Mouse (Mus musculus) kidney, embryonic 16.5 days (tissue): Measurements from ENCODE around the gene Fam43a. TPM values are rescaled to one million over a fixed set of nuclear protein-coding genes. Genes with fewer than 3 reads are reported as not detected.

Experiments used
- ATAC-seq: fragments of 200-750 bp; cut with Nextera tagmentation; 2 replicates; pipeline ENCODE4 v1.8.0; 2017; ENCODE audit warnings: moderate TSS enrichment; ENCODE audit not compliant: low FRiP score, low TSS enrichment
- H3K27ac ChIP-seq: fragments of 300-500 bp; sonication (generic); 2 replicates; pipeline ENCODE4 v1.5.1; 2014; ENCODE audit warnings: low read length
- H3K27me3 ChIP-seq: fragments of 300-500 bp; sonication (generic); 2 replicates; pipeline ENCODE4 v1.6.1; 2014; ENCODE audit warnings: low read length, control low read depth, mixed read lengths; ENCODE audit not compliant: insufficient read depth
- H3K36me3 ChIP-seq: fragments of 300-500 bp; sonication (generic); 2 replicates; pipeline ENCODE4 v1.6.1; 2014; ENCODE audit warnings: low read length, control low read depth, mixed read lengths; ENCODE audit not compliant: insufficient read depth
- H3K4me1 ChIP-seq: fragments of 300-500 bp; sonication (generic); 2 replicates; pipeline ENCODE4 v1.6.1; 2014; ENCODE audit warnings: low read length, control low read depth, mixed read lengths; ENCODE audit not compliant: insufficient read depth
- H3K4me2 ChIP-seq: fragments of 300-500 bp; sonication (generic); replicated peaks from 2 replicates; pipeline ENCODE4 v1.6.1; 2014; ENCODE audit warnings: low read depth, low read length
- H3K4me3 ChIP-seq: fragments of 300-500 bp; sonication (generic); 2 replicates; pipeline ENCODE4 v1.5.1; 2014; ENCODE audit warnings: mild to moderate bottlenecking, low read length
- H3K9ac ChIP-seq: fragments of 300-500 bp; sonication (generic); replicated peaks from 2 replicates; pipeline ENCODE4 v1.6.1; 2014; ENCODE audit warnings: low read length
- H3K9me3 ChIP-seq: fragments of 300-500 bp; sonication (generic); 2 replicates; pipeline ENCODE4 v1.6.1; 2016; ENCODE audit warnings: low read length, control low read depth
- whole genome bisulfite sequencing: fragments of 180-500 bp; shearing (Covaris S2); extraction: QIAGEN DNeasy Blood & Tissue Kit; methylation state at CpG from one replicate; pipeline ENCODE4 v1.1.7; 2014; 5-methylcytosine and 5-hydroxymethylcytosine counted together
- polyA plus RNA-seq: library from polyadenylated mRNA; unstranded; fragments of >200 nt; fragmentation: Nextera tagmentation; extraction: Ambion mirVana; gene quantifications from 2 replicates; pipeline ENCODE4 v1.2.1, GENCODE M21; 2015

The Fam43a gene
- polyA plus RNA-seq, 1 experiment from 2014 or later, result 26.0 TPM

DNA sequence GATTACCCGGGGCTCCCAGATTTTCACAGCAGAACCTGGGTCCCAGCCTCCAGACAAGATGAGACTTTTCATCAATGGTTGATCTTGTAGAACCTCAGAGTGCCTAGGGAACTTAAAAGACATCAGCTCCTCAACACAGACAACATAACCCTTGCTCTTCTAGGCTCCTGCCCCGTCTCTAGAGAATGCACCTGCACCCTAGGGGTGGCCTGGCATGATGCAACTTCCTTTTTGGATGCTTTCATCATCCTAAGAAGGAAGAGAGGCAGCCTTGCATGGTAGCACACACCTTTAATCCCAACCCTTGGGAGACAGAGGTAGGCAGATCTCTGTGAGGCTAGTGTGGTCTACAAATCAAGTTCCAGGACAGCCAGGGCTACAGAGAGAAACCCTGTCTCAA is 25.1 kb downstream of the Fam43a start:
- H3K9ac ChIP-seq, result no peak overlapping the region
- no peaks in the 10 kb centered on the region for H3K4me1 ChIP-seq
- no peaks in the 10 kb centered on the region for H3K9me3 ChIP-seq
- no peak for ATAC-seq
- 77% methylated on average over 2 of the region's 2 CpGs for WGBS
- H3K27ac ChIP-seq, result no peak overlapping the region
- no peak overlapping the region for H3K4me3 ChIP-seq
- no peaks in the 10 kb centered on the region for H3K36me3 ChIP-seq
- H3K4me2 ChIP-seq, result no peak overlapping the region
- no peaks in the 10 kb centered on the region for H3K27me3 ChIP-seq

DNA sequence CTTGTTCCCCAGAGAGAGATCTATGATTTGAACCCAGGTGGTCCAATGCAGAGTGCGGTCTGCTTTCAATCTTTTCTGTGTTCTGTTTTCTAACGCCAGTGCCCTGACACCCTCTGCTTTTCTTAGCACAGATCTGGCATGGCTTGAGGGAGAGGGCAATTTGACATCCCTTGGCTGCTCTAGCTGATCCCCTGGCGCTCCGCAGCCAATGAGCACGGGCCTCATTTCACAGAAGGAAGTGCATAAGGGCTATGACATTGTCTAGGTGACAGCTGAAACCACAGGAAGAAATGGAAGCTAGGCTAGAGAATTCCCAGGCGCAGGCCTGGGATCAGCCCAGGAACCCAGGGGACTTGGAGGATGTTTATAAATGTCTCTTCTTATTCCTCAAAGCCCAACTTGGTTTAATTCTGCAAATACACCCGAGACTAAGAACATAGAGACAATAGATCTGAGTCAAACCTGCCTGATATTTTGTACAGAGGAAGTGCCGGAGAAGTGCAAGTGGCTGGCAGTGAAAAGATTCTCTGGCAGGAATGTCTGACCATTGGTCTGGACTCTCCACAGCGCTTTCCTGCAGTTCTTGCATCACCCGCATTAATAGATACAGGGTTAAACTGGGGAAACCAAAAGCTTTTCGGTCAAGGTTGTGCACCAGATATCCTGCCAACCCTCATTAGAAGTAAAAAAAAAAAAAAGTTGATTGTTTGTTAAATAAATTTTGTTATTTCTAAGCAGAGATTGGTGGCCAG is 28.2 kb downstream of the Fam43a start:
- no peaks in the 10 kb centered on the region for H3K4me1 ChIP-seq
- no peaks in the 10 kb centered on the region for H3K9me3 ChIP-seq
- H3K4me3 ChIP-seq, result no peak overlapping the region
- no peak for ATAC-seq
- no peak overlapping the region for H3K4me2 ChIP-seq
- H3K27me3 ChIP-seq, result no peaks in the 10 kb centered on the region
- WGBS, result 68% methylated on average over 11 of the region's 11 CpGs
- H3K9ac ChIP-seq, result no peak overlapping the region
- H3K27ac ChIP-seq, result no peak overlapping the region
- H3K36me3 ChIP-seq, result no peaks in the 10 kb centered on the region

DNA sequence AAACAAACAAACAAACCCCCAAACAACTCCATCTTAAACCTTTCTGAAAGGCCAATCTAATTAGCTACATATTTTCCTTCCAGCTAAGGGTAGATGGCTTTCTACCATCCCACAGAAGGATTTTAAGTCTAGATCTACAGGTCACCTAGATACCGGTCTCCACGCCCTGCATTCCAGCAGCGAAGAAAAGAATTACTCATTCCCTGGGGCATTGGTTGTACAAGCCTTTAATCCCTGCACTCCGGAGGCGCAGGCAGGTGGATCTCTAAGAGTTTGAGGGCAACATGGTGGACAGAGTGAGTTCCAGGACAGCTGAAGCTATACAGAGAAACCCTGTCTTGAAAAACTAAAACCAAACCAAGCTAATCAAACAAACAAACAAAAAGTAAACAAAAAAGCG is 28.9 kb downstream of the Fam43a start:
- Histone ChIP-seq H3K27me3 (no peaks in the 10 kb centered on the region), H3K36me3 (no peaks in the 10 kb centered on the region)
- WGBS, result 64% methylated on average over 6 of the region's 6 CpGs

DNA sequence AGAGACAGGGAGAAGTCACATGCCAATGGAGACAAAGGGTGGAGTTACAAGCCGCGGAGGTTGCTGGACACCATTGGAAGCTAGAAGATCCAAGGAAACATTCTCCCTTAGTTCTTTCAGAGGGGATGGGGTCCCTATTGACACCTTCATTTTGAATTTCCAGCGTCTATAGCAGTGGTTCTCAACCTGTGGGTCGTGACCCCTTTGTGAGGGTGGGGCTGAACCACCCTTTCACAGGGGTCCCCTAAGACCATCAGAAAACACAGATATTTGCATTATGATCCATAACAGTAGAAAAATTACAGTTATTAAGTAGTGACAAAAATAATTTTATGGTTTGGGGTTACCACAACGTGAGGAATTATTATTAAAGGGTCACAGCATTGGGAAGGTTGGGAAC is 30.0 kb downstream of the Fam43a start:
- H3K4me3 ChIP-seq, result no peak overlapping the region

More for the DNA sequence above, 28.9 kb downstream of the Fam43a start:
- ATAC-seq, result no peak
- Histone ChIP-seq H3K4me3 (no peak overlapping the region), H3K4me2 (no peak overlapping the region), H3K27ac (no peak overlapping the region), H3K4me1 (no peaks in the 10 kb centered on the region), H3K9me3 (no peaks in the 10 kb centered on the region), H3K9ac (no peak overlapping the region)

DNA sequence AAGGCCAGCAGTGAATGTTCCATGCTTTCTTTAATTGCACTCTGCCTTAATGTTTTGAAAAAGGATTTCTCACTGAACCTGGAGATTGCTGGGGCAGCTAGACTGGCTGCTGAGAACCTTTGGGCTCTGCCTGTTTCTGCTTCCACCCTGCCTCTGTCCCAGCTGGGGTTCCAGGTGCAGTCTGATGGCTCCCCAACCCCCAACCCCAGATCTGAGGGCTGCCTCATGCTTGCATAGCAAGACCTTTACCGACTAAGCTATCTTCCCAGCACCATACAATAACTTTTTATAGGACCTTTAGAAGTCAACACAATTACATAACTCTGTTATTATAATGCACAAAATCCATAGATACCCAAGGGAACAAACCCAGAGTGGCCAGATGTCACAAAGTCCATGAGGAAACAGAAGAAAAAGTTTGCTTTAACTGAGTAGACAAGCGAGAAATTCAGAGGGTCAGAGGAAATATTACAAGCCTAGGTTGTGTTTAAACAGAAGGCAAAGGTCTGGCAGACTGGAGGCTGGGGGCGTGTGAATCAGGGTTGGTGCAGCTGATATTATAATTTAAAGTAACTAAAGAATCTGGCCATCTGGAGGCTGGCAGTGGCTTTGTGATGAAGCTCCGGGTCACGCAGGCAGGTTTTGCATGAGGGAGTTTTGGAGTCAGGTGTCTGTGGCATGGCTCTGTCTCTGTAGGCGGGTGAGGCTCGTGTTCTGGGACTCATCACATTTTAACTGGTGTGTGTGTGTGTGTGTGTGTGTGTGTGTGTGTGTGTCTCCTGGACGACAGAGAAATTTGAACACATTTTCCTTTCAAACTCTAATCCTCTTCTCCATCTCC is 34.6 kb downstream of the Fam43a start:
- H3K9me3 ChIP-seq, result no peaks in the 10 kb centered on the region
- no peaks in the 10 kb centered on the region for H3K4me1 ChIP-seq
- WGBS, result 32% methylated on average over 8 of the region's 8 CpGs
- no peak overlapping the region for H3K9ac ChIP-seq
- peak; percentile 84; the same call in 1 of the 2 replicates for ATAC-seq
- no peak overlapping the region for H3K4me3 ChIP-seq
- no peak overlapping the region for H3K4me2 ChIP-seq
- H3K27ac ChIP-seq, result no peak overlapping the region
- H3K36me3 ChIP-seq, result no peaks in the 10 kb centered on the region
- no peaks in the 10 kb centered on the region for H3K27me3 ChIP-seq

More for the DNA sequence above, 30.0 kb downstream of the Fam43a start:
- H3K4me2 ChIP-seq, result no peak overlapping the region
- 87% methylated on average over 5 of the region's 5 CpGs for WGBS
- H3K27me3 ChIP-seq, result no peaks in the 10 kb centered on the region
- no peaks in the 10 kb centered on the region for H3K4me1 ChIP-seq
- H3K9ac ChIP-seq, result no peak overlapping the region
- H3K36me3 ChIP-seq, result no peaks in the 10 kb centered on the region
- no peak overlapping the region for H3K27ac ChIP-seq
- no peaks in the 10 kb centered on the region for H3K9me3 ChIP-seq
- no peak for ATAC-seq

DNA sequence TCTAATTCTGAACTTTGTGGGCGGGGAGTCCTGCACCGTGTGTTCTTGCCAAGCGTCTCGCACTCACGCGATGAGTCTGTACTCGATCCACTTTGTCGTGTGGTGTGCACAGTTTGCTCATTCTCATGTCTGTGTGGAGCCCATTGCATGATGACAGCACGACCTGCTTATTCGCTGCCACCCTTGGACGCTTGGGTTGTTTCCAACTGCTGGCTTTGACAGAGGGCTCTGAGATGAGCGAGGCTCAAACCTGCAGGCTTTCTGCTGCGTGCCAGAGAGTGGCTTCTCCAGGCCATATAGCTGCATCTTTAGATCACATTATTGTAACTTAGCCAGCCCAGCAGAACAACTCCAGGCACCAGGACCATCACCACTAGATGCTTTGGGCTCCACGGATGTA is 39.1 kb downstream of the Fam43a start:
- no peak overlapping the region for H3K4me2 ChIP-seq
- no peak overlapping the region for H3K27ac ChIP-seq
- no peak overlapping the region for H3K9ac ChIP-seq
- H3K36me3 ChIP-seq, result no peaks in the 10 kb centered on the region
- WGBS, result 91% methylated on average over 14 of the region's 14 CpGs
- H3K9me3 ChIP-seq, result peaks cover 3% of the 10 kb centered on the region
- no peaks in the 10 kb centered on the region for H3K27me3 ChIP-seq
- no peaks in the 10 kb centered on the region for H3K4me1 ChIP-seq
- H3K4me3 ChIP-seq, result no peak overlapping the region
- ATAC-seq, result no peak

DNA sequence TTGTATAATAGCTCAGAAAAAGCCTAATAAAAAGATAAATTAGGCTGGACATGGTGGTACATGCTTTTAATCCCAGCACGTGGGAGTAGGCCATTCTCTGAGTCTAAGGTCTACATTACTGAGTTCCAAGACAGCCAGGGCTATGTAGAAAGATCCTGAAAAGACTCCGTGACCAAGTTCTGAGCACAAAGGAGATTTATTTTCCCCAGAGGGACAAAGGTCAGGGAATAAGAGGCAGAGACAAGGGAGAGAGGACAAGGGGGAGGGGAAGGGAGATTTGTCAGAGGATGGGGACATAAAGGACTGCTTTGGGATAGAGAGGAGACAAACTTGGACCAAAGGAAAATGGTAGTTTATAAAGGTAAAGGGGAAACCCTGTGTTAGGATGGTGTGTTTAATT is 41.1 kb downstream of the Fam43a start:
- H3K36me3 ChIP-seq, result no peaks in the 10 kb centered on the region

DNA sequence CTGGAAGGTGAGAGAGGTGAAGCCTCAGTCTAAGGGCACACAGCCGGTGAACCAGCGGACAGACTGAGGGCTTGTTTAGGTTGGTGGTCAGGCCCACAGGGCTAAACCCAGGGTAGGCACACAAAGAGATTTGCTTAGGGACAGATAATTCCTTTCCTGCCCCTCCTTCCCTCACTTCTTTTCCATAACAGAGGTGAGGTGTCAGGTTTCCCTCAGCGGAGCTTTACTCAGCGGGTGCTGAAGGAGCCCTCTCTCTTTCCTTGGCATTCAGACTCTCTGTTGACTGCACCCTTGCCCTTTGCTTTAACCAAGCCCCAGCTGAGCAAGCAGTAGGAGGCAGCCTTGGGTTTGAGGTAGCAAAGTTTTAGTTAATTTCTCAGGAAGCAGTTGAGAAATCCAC is 41.9 kb downstream of the Fam43a start:
- Histone ChIP-seq H3K9ac (no peak overlapping the region), H3K36me3 (no peaks in the 10 kb centered on the region), H3K27ac (no peak overlapping the region), H3K4me1 (peaks cover 10% of the 10 kb centered on the region), H3K4me3 (no peak overlapping the region), H3K9me3 (peaks cover 3% of the 10 kb centered on the region), H3K27me3 (no peaks in the 10 kb centered on the region), H3K4me2 (no peak overlapping the region)
- 61% methylated on average over 4 of the region's 4 CpGs for WGBS
- ATAC-seq, result no peak

More for the DNA sequence above, 41.1 kb downstream of the Fam43a start:
- H3K9ac ChIP-seq, result no peak overlapping the region
- H3K4me3 ChIP-seq, result no peak overlapping the region
- no peak for ATAC-seq
- H3K4me2 ChIP-seq, result no peak overlapping the region
- peaks cover 2% of the 10 kb centered on the region for H3K4me1 ChIP-seq
- 24% methylated on average over 2 of the region's 2 CpGs for WGBS
- no peak overlapping the region for H3K27ac ChIP-seq
- no peaks in the 10 kb centered on the region for H3K27me3 ChIP-seq
- H3K9me3 ChIP-seq, result peaks cover 3% of the 10 kb centered on the region

DNA sequence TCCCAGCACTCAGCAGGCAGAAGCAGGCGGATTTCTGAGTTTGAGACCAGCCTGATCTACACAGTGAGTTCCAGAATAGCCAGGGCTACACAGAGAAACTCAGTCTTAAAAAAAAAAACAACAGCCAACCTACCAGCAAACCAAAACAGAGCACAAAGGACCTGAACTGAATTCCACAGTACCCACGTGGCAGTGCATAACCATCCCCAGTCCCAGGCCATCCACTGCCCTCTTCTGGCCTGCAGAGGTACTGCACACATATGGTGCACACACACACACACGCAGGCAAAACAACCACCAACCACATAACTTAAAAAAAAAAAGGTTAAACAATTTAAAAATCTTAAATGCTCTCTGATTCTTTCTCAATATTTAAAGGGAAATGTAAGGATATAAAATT is 42.7 kb downstream of the Fam43a start:
- no peak overlapping the region for H3K4me3 ChIP-seq
- H3K4me1 ChIP-seq, result peaks cover 15% of the 10 kb centered on the region
- no peak overlapping the region for H3K9ac ChIP-seq

DNA sequence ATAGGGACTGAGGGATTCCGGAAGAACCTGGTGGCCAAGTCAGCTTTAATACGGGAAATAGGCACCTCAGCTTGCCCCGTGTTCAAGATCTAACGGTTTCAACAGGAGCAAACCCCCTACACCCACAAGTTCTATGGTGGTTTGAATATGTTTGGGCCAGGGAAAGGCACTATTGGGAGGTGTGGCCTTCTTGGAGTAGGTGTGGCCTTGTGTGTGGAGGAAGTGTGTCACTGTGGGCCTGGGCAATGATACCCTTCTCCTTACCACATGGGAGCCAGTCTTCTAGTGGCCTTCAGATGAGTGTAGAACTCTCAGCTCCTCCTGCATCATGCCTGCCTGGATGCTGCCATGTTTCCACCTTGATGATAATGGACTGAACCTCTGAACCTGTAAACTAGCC is 45.5 kb downstream of the Fam43a start:
- H3K27ac ChIP-seq, result no peak overlapping the region
- no peak overlapping the region for H3K4me2 ChIP-seq
- H3K9me3 ChIP-seq, result peaks cover 7% of the 10 kb centered on the region
- ATAC-seq, result no peak
- H3K27me3 ChIP-seq, result no peaks in the 10 kb centered on the region
- H3K9ac ChIP-seq, result no peak overlapping the region
- no peak overlapping the region for H3K4me3 ChIP-seq
- no peaks in the 10 kb centered on the region for H3K36me3 ChIP-seq
- H3K4me1 ChIP-seq, result peaks cover 15% of the 10 kb centered on the region
- WGBS, result 97% methylated on average over 4 of the region's 4 CpGs

More for the DNA sequence above, 42.7 kb downstream of the Fam43a start:
- Histone ChIP-seq H3K4me2 (no peak overlapping the region), H3K9me3 (peaks cover 3% of the 10 kb centered on the region), H3K27ac (no peak overlapping the region), H3K27me3 (no peaks in the 10 kb centered on the region), H3K36me3 (no peaks in the 10 kb centered on the region)
- no peak for ATAC-seq
- WGBS, result 84% methylated on average over 3 of the region's 3 CpGs
